Mouse (Mus musculus) brain, adult 10 weeks (tissue): ENCODE data around the gene Gm49395. TPM values are rescaled to one million over a fixed set of nuclear protein-coding genes. Genes with fewer than 3 reads are reported as not detected.

Source experiments
- polyA plus RNA-seq: library from polyadenylated mRNA; stranded (reverse); fragments of 350-450 nt; fragmentation: Illumina TruSeq; extraction: RNeasy Lipid Tissue Mini Kit (QIAGEN cat#74804); gene quantifications from one replicate; pipeline ENCODE4 v1.2.3, GENCODE M21; 2015; ENCODE audit warnings: low read depth, low replicate concordance

The Gm49395 gene
- not detected for polyA plus RNA-seq

GRCm38 (mm10) chr13:115101355-115102191 lies at the start of gene Gm49395, which contains the start of gene Itga1:
TSS of gene Gm49395 (minus strand) at chr13:115101921.
TSS of gene Itga1 (minus strand) at chr13:115101964.

DNA sequence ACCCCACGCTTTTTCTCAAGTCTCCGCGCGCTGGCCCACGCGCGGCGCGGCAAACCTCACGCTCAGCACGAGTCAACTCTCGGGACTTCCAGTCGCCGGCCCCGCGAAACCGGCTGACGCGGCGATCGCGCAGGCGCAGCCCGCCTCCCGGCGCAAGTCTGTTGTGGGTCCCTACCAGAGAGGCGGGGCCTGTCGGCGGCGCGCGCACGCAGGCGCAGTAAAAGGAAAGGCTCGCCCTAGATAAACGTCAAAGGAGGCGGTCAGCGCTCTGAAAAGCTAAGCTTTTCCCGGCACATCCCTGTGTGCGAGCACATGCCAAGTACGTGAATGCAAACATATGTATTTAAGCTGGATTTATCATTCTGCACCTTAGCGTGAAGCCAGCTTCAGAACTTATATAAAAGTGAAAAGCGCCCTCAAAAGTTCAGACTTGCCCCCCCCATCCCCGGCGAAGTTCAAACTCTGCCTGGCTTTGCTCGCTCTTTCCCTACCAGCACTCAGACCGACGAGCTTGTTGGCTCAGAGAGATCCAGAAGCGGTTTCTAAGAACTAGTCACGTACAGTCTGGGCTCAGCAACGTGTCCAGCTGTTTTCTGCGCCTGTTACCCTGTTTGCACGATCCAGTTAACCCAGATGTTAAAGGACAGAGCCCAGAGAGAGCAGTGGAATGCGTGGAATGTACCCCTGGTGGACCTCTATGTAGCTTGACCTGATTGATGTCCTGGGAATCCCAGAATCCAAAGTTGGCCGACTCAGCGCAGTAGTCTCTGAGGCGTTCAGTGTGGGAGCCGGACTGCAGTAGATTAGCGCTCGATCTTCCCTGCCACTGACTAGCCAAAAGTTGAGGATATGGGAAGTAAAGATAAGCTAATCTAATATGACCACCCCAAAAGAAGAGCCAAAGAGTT lies 11.4 kb downstream of the Gm49395 start, which contains the start of gene Pelo:
Gene Pelo, minus strand, starts transcription at position 118 of the 908 bp plus-strand sequence.

Other genes starting within 250 kb of the Gm49395 start
- gene Itga2, start 169.8 kb downstream of the Gm49395 start, polyA plus RNA-seq, result 0.06 TPM
- 15.9 TPM for gene Pelo, start 11.7 kb downstream of the Gm49395 start, polyA plus RNA-seq
- gene Itga1, start within 50 bp of the Gm49395 start, polyA plus RNA-seq, result 3.7 TPM